Comparison of ENCODE assay signal across 21 mouse cellular contexts in the genomic region with DNA sequence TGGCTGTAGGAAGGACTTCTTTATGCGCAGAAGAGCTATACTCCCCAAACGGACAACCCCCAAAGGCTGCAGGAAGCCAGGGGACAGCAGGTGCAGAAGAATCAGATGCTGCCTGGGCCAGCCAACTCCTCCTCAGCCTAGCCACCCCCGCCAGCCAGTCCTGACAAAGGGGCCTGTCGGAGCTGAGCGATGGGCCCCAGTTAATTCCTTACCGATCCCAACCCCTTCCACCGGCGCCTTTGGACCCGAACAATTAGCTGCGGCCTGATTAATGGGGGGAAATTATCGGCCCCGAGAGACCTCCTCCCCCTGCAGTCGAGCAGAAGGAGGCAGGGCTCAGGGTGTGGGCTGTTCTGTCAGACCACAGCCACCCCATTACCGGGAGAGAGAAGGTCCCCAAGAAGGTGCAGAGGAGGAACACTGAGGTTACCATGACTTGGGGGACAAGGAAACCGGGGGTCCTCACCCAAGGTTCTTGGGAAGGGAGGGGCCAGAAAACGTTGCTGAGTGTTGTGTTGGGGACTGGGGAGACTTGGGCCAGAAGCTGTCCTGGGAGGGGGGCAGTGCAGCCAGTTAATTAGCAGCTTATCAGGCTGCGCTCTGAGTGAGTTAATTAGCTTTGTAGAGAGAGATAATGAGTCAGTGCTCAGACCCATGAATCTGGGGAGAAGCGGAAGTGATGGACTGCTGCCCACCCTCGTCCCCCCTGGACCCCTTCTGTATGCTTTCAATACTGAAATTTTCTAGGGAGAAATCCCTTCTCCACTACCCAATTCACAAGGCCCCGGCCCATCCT. TPM values are rescaled to one million over a fixed set of nuclear protein-coding genes. Genes with fewer than 3 reads are reported as not detected.
A peak's percentile ranks its signal among the peaks of the same experiment; 100 is the strongest.
DNase-seq lines count a peak whose midpoint lies in the region; ATAC-seq and TF ChIP-seq lines count a peak whose summit lies in the region.
"Had no signal": no experiment of that assay in that cellular context is flagged by ENCODE, and none has a peak within 500 bp of the region (broad histone marks: within the 10 kb centered on the region; RNA-seq: fewer than 3 reads in every experiment).

No protein-coding gene starts in this region.

- intact Hi-C loops in heart, adult 2 months (cut with DNase I): no loop called here

- peak; percentile 42; the same call in 1 of the 2 replicates for ATAC-seq in frontal cortex, adult (ENCODE audit: low TSS enrichment)
- ATAC-seq in forebrain, embryonic 16.5 days: no peak
- ATAC-seq in midbrain, embryonic 13.5 days: no peak

- TF ChIP-seq CTCF in heart, adult 2 months (IDR thresholded peaks at IDR 0.05): no peak

- H3K27me3 ChIP-seq in forebrain, embryonic 16.5 days (replicated peaks; ENCODE audit: control insufficient read depth, insufficient read depth, low read length): peaks cover 44% of the 10 kb centered on the region
- H3K27me3 ChIP-seq in midbrain, embryonic 13.5 days: peaks cover 81% of the 10 kb centered on the region
- H3K27me3 ChIP-seq in heart, adult 2 months (ENCODE audit: control insufficient read depth, insufficient read depth, low read length): peaks cover 11% of the 10 kb centered on the region

- H3K4me2 ChIP-seq in forebrain, embryonic 16.5 days (ENCODE audit: low read length): 0 out of 2 replicates have a peak overlapping the region, but pooled peaks have one; percentile 4
- H3K4me2 ChIP-seq in midbrain, embryonic 13.5 days (replicated peaks): peak overlapping the region; percentile 32

- H3K27ac ChIP-seq in forebrain, embryonic 16.5 days (ENCODE audit: low read length): no peak overlapping the region
- peak overlapping the region; percentile 30; the same call in 1 of the 2 replicates for H3K27ac ChIP-seq in midbrain, embryonic 13.5 days
- no peak overlapping the region for H3K27ac ChIP-seq in heart, adult 2 months
- H3K27ac ChIP-seq: embryonic facial prominence, embryonic 13.5 days; liver, embryonic 13.5 days had no signal

- no peak for TF ChIP-seq EP300 in heart, adult 2 months (IDR thresholded peaks at IDR 0.05; ENCODE audit: insufficient read depth, low read depth, low read length)

- 2% methylated on average over 20 of the region's 20 CpGs for WGBS in forebrain, embryonic 16.5 days
- WGBS in midbrain, embryonic 13.5 days: 12% methylated on average over 20 of the region's 20 CpGs
- WGBS in heart, adult 2 months: 22% methylated on average over 20 of the region's 20 CpGs

- no peaks in the 10 kb centered on the region for H3K36me3 ChIP-seq in forebrain, embryonic 16.5 days (ENCODE audit: control insufficient read depth, insufficient read depth)
- H3K36me3 ChIP-seq in midbrain, embryonic 13.5 days: no peaks in the 10 kb centered on the region
- H3K36me3 ChIP-seq in heart, adult 2 months (ENCODE audit: control insufficient read depth, insufficient read depth, low read length): no peaks in the 10 kb centered on the region; the same call in 1 of the 2 replicates
- H3K36me3 ChIP-seq: embryonic facial prominence, embryonic 13.5 days; liver, embryonic 13.5 days had no signal

- H3K9ac ChIP-seq in forebrain, embryonic 16.5 days (replicated peaks; ENCODE audit: low read depth, low read length): peak overlapping the region; percentile 24; the same call in 1 of the 2 replicates
- peak overlapping the region; percentile 41; the same call in 1 of the 2 replicates for H3K9ac ChIP-seq in midbrain, embryonic 13.5 days (replicated peaks)
- no peak overlapping the region for H3K9ac ChIP-seq in heart, adult 2 months (ENCODE audit: low read depth, low read length)
- H3K9ac ChIP-seq: liver, embryonic 13.5 days had no signal

- no peak overlapping the region for H3K4me3 ChIP-seq in forebrain, embryonic 16.5 days (replicated peaks; ENCODE audit: low read length)
- H3K4me3 ChIP-seq in midbrain, embryonic 13.5 days (replicated peaks): 0 out of 2 replicates have a peak overlapping the region, but pooled peaks have one; percentile 4
- H3K4me3 ChIP-seq in heart, adult 2 months: no peak overlapping the region
- H3K4me3 ChIP-seq: liver, embryonic 13.5 days had no signal

- H3K4me1 ChIP-seq in forebrain, embryonic 16.5 days (replicated peaks; ENCODE audit: control insufficient read depth, insufficient read depth, low read length): peaks cover 31% of the 10 kb centered on the region
- peaks cover 42% of the 10 kb centered on the region for H3K4me1 ChIP-seq in midbrain, embryonic 13.5 days (replicated peaks)
- H3K4me1 ChIP-seq in heart, adult 2 months (ENCODE audit: control insufficient read depth, insufficient read depth, low read length): peaks cover 3% of the 10 kb centered on the region

- no peaks in the 10 kb centered on the region for H3K79me2 ChIP-seq in heart, adult 2 months (replicated peaks; ENCODE audit: control insufficient read depth, insufficient read depth, low read length)

- no peaks in the 10 kb centered on the region for H3K9me3 ChIP-seq in forebrain, embryonic 16.5 days (ENCODE audit: control insufficient read depth, low read length)
- no peaks in the 10 kb centered on the region for H3K9me3 ChIP-seq in midbrain, embryonic 13.5 days
- H3K9me3 ChIP-seq: embryonic facial prominence, embryonic 13.5 days; liver, embryonic 13.5 days had no signal

- no peak for TF ChIP-seq POLR2A in heart, adult 2 months (IDR thresholded peaks at IDR 0.05; ENCODE audit: insufficient read depth, low read depth, low read length)

- no peak for DNase-seq in frontal cortex, postnatal 25 days (ENCODE audit: low spot score in 2 of 2)
- DNase-seq in embryo, embryonic 10.5 days (ENCODE audit: low spot score): peak; percentile 52
- DNase-seq in heart, adult 2 months: no peak
- DNase-seq in lung, postnatal 4 days: no peak
- DNase-seq in heart, adult 8-10 months (ENCODE audit: low spot score): no peak
- DNase-seq: adrenal gland, postnatal 25 days; cerebellum, postnatal 14 days; gastrocnemius, postnatal 25 days; kidney, adult 18-20 months; kidney, postnatal 36 days; layer of hippocampus, postnatal 36 days; liver, embryonic 13.5 days; right cerebral cortex, postnatal 25 days; thymus, postnatal 4 days had no signal

RNA-seq across cellular contexts. Expression of gene Arid3c, which starts 3.9 kb away (rescaled TPM):
- polyA plus RNA-seq in forebrain, embryonic 16.5 days (2015; fragmentation: Nextera tagmentation; extraction: Ambion mirVana): not detected in 2 replicates
- 0.26 and 0.32 TPM in 2 replicates for polyA plus RNA-seq in midbrain, embryonic 13.5 days (2015; fragmentation: Nextera tagmentation; extraction: Ambion mirVana)
- not detected for total RNA-seq in heart, adult 2 months (2021)
- not detected in 2 replicates for polyA plus RNA-seq in heart, adult 2 months (2012; rRNA removed)
- total RNA-seq in heart, adult 8-10 months (2022): not detected
- total RNA-seq: adrenal gland, postnatal 25 days; gastrocnemius, postnatal 25 days; hematopoietic stem cell, adult 5-6 weeks; layer of hippocampus, postnatal 36 days had no signal
- polyA plus RNA-seq: heart, embryonic 14.5 days; liver, embryonic 13.5 days; lung, embryonic 16.5 days had no signal

RNA-seq across cellular contexts. Expression of gene Dctn3, which starts 4.1 kb away (rescaled TPM):
- 304 and 315 TPM in 2 replicates for polyA plus RNA-seq in forebrain, embryonic 16.5 days (2015; fragmentation: Nextera tagmentation; extraction: Ambion mirVana)
- polyA plus RNA-seq in midbrain, embryonic 13.5 days (2015; fragmentation: Nextera tagmentation; extraction: Ambion mirVana): 270 and 278 TPM in 2 replicates
- 10 to 100 TPM; 68.4 to 75.7 TPM for total RNA-seq in heart, adult 2 months (2021)
- 49.1 and 54.3 TPM in 2 replicates for polyA plus RNA-seq in heart, adult 2 months (2012; rRNA removed)
- total RNA-seq in heart, adult 8-10 months (2022): 10 to 100 TPM; 69.4 to 71.8 (median 70.7) TPM

RNA-seq across cellular contexts. Expression of gene Rpp25l, which starts 13.7 kb away (rescaled TPM):
- 51.7 and 60.5 TPM in 2 replicates for polyA plus RNA-seq in forebrain, embryonic 16.5 days (2015; fragmentation: Nextera tagmentation; extraction: Ambion mirVana)
- polyA plus RNA-seq in midbrain, embryonic 13.5 days (2015; fragmentation: Nextera tagmentation; extraction: Ambion mirVana): 63.9 and 67.4 TPM in 2 replicates
- total RNA-seq in heart, adult 2 months (2021): 10 to 100 TPM; 30.1 to 32.3 TPM
- 33.2 and 33.8 TPM in 2 replicates for polyA plus RNA-seq in heart, adult 2 months (2012; rRNA removed)
- total RNA-seq in heart, adult 8-10 months (2022): 10 to 100 TPM; 29.7 to 35.8 (median 33.3) TPM

RNA-seq across cellular contexts. Expression of gene Il11ra1, which starts 27.2 kb away (rescaled TPM):
- polyA plus RNA-seq in forebrain, embryonic 16.5 days (2015; fragmentation: Nextera tagmentation; extraction: Ambion mirVana): 28.3 and 29.2 TPM in 2 replicates
- polyA plus RNA-seq in midbrain, embryonic 13.5 days (2015; fragmentation: Nextera tagmentation; extraction: Ambion mirVana): 34.0 and 34.9 TPM in 2 replicates
- 10 to 100 TPM; 88.2 to 99.3 TPM for total RNA-seq in heart, adult 2 months (2021)
- polyA plus RNA-seq in heart, adult 2 months (2012; rRNA removed): 79.9 and 108 TPM in 2 replicates
- total RNA-seq in heart, adult 8-10 months (2022): 100 to 1,000 TPM in 3 of 4 experiments, 10 to 100 TPM in 1; 95.9 to 110 (median 104) TPM

RNA-seq across cellular contexts. Expression of gene Galt, which starts 28.0 kb away (rescaled TPM):
- polyA plus RNA-seq in forebrain, embryonic 16.5 days (2015; fragmentation: Nextera tagmentation; extraction: Ambion mirVana): 21.2 and 30.2 TPM in 2 replicates
- 29.7 and 30.0 TPM in 2 replicates for polyA plus RNA-seq in midbrain, embryonic 13.5 days (2015; fragmentation: Nextera tagmentation; extraction: Ambion mirVana)
- 10 to 100 TPM; 42.5 to 52.7 TPM for total RNA-seq in heart, adult 2 months (2021)
- 136 and 137 TPM in 2 replicates for polyA plus RNA-seq in heart, adult 2 months (2012; rRNA removed)
- total RNA-seq in heart, adult 8-10 months (2022): 10 to 100 TPM; 52.6 to 60.5 (median 58.6) TPM
